30 mouse cellular contexts compared by ENCODE assay signal in the genomic region with DNA sequence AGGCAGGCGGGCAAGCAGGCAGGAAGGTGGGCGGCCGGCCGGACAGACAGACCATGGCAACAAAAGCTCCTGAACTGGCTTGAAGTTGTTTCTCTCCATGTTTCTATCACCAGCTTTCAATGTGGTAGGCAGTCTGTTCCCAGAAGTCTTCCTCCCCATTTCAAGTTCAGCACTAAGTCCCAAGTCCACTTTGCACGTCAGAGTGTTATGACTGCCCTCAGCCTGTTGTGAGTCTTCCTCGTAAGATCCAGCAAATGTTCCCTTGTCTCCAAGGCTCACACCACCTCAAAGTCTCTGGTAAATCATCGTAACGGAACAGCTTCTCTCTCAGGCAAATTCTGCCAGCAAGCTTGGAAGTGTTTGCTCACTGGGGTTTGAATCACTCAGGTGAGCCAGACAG. TPM values are rescaled to one million over a fixed set of nuclear protein-coding genes. Genes with fewer than 3 reads are reported as not detected.
DNase-seq lines count a peak whose midpoint lies in the region; ATAC-seq and TF ChIP-seq lines count a peak whose summit lies in the region.
"Had no signal": no experiment of that assay in that cellular context is flagged by ENCODE, and none has a peak within 500 bp of the region (broad histone marks: within the 10 kb centered on the region; RNA-seq: fewer than 3 reads in every experiment).

No protein-coding gene starts in this region.

- H3K27ac ChIP-seq in gastrocnemius, adult 2 months, result peak overlapping the region; percentile 96; the same call in 1 of the 2 replicates
- no peak overlapping the region for H3K27ac ChIP-seq in kidney, embryonic 15.5 days
- H3K27ac ChIP-seq in midbrain, embryonic 11.5 days (ENCODE audit: low read depth, low read length), result no peak overlapping the region
- no peak overlapping the region for H3K27ac ChIP-seq in midbrain, embryonic 13.5 days
- peak overlapping the region; percentile 7; the same call in 1 of the 2 replicates for H3K27ac ChIP-seq in limb, embryonic 10.5 days
- H3K27ac ChIP-seq: embryonic facial prominence, embryonic 13.5 days; hindbrain, embryonic 15.5 days; left cerebral cortex, adult 2 months; limb, embryonic 13.5 days; liver, embryonic 13.5 days; midbrain, embryonic 12.5 days; neural tube, embryonic 13.5 days had no signal

- H3K27me3 ChIP-seq in kidney, embryonic 15.5 days, result no peaks in the 10 kb centered on the region
- no peaks in the 10 kb centered on the region for H3K27me3 ChIP-seq in midbrain, embryonic 11.5 days (ENCODE audit: control insufficient read depth, insufficient read depth, low read length)
- H3K27me3 ChIP-seq in midbrain, embryonic 13.5 days, result no peaks in the 10 kb centered on the region
- H3K27me3 ChIP-seq in limb, embryonic 10.5 days (ENCODE audit: low read depth, poor library complexity, severe bottlenecking), result no peaks in the 10 kb centered on the region
- H3K27me3 ChIP-seq: CH12.LX; embryonic facial prominence, embryonic 13.5 days; heart, embryonic 12.5 days; hindbrain, embryonic 15.5 days; limb, embryonic 13.5 days; liver, embryonic 13.5 days; neural tube, embryonic 13.5 days; Patski had no signal

- no peak for DNase-seq in gastrocnemius, adult 2 months
- no peak for DNase-seq in gastrocnemius, postnatal 10 days
- DNase-seq in kidney, adult 9 months, result peak; percentile 62
- peak; percentile 35 for DNase-seq in midbrain, embryonic 11.5 days (ENCODE audit: low spot score, missing footprints)
- DNase-seq in limb, embryonic 10.5 days (ENCODE audit: low spot score), result no peak
- no peak for DNase-seq in frontal cortex, adult 2 months (ENCODE audit: extremely low spot score in 1 of 2, low spot score in 1 of 2)
- DNase-seq: adrenal gland, postnatal 14 days; cerebellum, adult 11 months; cerebellum, adult 9-11 months; embryo, embryonic 11 days; forebrain, postnatal 0 days; gastrocnemius, postnatal 25 days; heart, postnatal 4 days; kidney, postnatal 14 days; liver, embryonic 13.5 days; lung, adult 2 months; lung, postnatal 36 days; thymus, postnatal 14 days had no signal

- ATAC-seq in kidney, embryonic 15.5 days (replicated peaks; ENCODE audit: low FRiP score), result no peak
- ATAC-seq in midbrain, embryonic 11.5 days (ENCODE audit: low FRiP score), result no peak
- no peak for ATAC-seq in midbrain, embryonic 13.5 days
- ATAC-seq: forebrain, postnatal 0 days; inflammation-experienced regulatory T-cells, adult 6 months; Patski had no signal

- peaks cover 46% of the 10 kb centered on the region for H3K4me1 ChIP-seq in kidney, embryonic 15.5 days
- peaks cover 8% of the 10 kb centered on the region for H3K4me1 ChIP-seq in midbrain, embryonic 11.5 days (ENCODE audit: control insufficient read depth, insufficient read depth, low read length)
- H3K4me1 ChIP-seq in midbrain, embryonic 13.5 days (replicated peaks), result peaks cover 28% of the 10 kb centered on the region
- peaks cover 40% of the 10 kb centered on the region for H3K4me1 ChIP-seq in limb, embryonic 10.5 days

- peaks cover 20% of the 10 kb centered on the region for H3K36me3 ChIP-seq in kidney, embryonic 15.5 days
- no peaks in the 10 kb centered on the region for H3K36me3 ChIP-seq in midbrain, embryonic 11.5 days (ENCODE audit: control insufficient read depth, insufficient read depth, low read length)
- peaks cover 8% of the 10 kb centered on the region; the same call in 1 of the 2 replicates for H3K36me3 ChIP-seq in midbrain, embryonic 13.5 days
- H3K36me3 ChIP-seq in limb, embryonic 10.5 days, result peaks cover 12% of the 10 kb centered on the region; the same call in 1 of the 2 replicates
- H3K36me3 ChIP-seq: liver, embryonic 13.5 days had no signal

- no peak overlapping the region for H3K4me3 ChIP-seq in gastrocnemius, adult 2 months
- H3K4me3 ChIP-seq in kidney, embryonic 15.5 days (replicated peaks), result no peak overlapping the region
- H3K4me3 ChIP-seq in midbrain, embryonic 11.5 days (ENCODE audit: low read depth, low read length), result no peak overlapping the region
- H3K4me3 ChIP-seq in midbrain, embryonic 13.5 days (replicated peaks), result no peak overlapping the region
- H3K4me3 ChIP-seq in limb, embryonic 10.5 days, result no peak overlapping the region
- H3K4me3 ChIP-seq: embryonic facial prominence, embryonic 13.5 days; heart, embryonic 12.5 days; hindbrain, embryonic 15.5 days; left cerebral cortex, adult 2 months; limb, embryonic 13.5 days; liver, embryonic 13.5 days; midbrain, embryonic 12.5 days; neural tube, embryonic 13.5 days had no signal

- no peak overlapping the region for H3K4me2 ChIP-seq in kidney, embryonic 15.5 days
- H3K4me2 ChIP-seq in midbrain, embryonic 11.5 days, result no peak overlapping the region
- no peak overlapping the region for H3K4me2 ChIP-seq in midbrain, embryonic 13.5 days (replicated peaks)
- H3K4me2 ChIP-seq: embryonic facial prominence, embryonic 13.5 days; hindbrain, embryonic 15.5 days; limb, embryonic 13.5 days; liver, embryonic 13.5 days; midbrain, embryonic 12.5 days; neural tube, embryonic 13.5 days had no signal

- WGBS in kidney, embryonic 15.5 days, result 83% methylated on average over 8 of the region's 8 CpGs
- WGBS in midbrain, embryonic 11.5 days, result 88% methylated on average over 8 of the region's 8 CpGs
- WGBS in midbrain, embryonic 13.5 days, result 94% methylated on average over 8 of the region's 8 CpGs
- WGBS in limb, embryonic 10.5 days, result 91% methylated on average over 8 of the region's 8 CpGs

- no peak for TF ChIP-seq CTCF in gastrocnemius, adult 2 months (IDR thresholded peaks at IDR 0.05)

- intact Hi-C loops in gastrocnemius, adult 2 months (cut with DNase I), result no loop called here

- H3K9ac ChIP-seq in kidney, embryonic 15.5 days, result no peak overlapping the region
- H3K9ac ChIP-seq in midbrain, embryonic 11.5 days (ENCODE audit: low read length), result no peak overlapping the region
- no peak overlapping the region for H3K9ac ChIP-seq in midbrain, embryonic 13.5 days (replicated peaks)
- H3K9ac ChIP-seq: embryonic facial prominence, embryonic 13.5 days; forebrain, postnatal 0 days; hindbrain, embryonic 15.5 days; limb, embryonic 13.5 days; liver, embryonic 13.5 days; midbrain, embryonic 12.5 days; neural tube, embryonic 13.5 days had no signal

- no peaks in the 10 kb centered on the region for H3K9me3 ChIP-seq in kidney, embryonic 15.5 days (replicated peaks)
- H3K9me3 ChIP-seq in midbrain, embryonic 11.5 days (ENCODE audit: control insufficient read depth, low read length), result no peaks in the 10 kb centered on the region
- no peaks in the 10 kb centered on the region for H3K9me3 ChIP-seq in midbrain, embryonic 13.5 days
- no peaks in the 10 kb centered on the region for H3K9me3 ChIP-seq in limb, embryonic 10.5 days (replicated peaks)
- H3K9me3 ChIP-seq: embryonic facial prominence, embryonic 13.5 days; heart, embryonic 12.5 days; hindbrain, embryonic 15.5 days; limb, embryonic 13.5 days; liver, embryonic 13.5 days; midbrain, embryonic 12.5 days; neural tube, embryonic 13.5 days had no signal

RNA-seq across cellular contexts. Expression of a gene that starts 3.9 kb away (rescaled TPM):
- total RNA-seq in gastrocnemius, adult 2 months (2021), result 1 to 10 TPM; 5.5 to 9.0 TPM
- total RNA-seq in gastrocnemius, postnatal 10 days (2021), result 1 to 10 TPM; 5.9 to 6.0 TPM
- 15.9 and 18.5 TPM in 2 replicates for polyA plus RNA-seq in kidney, embryonic 15.5 days (2015; fragmentation: Nextera tagmentation; extraction: Ambion mirVana)
- polyA plus RNA-seq in midbrain, embryonic 11.5 days (2014; fragmentation: Nextera tagmentation; extraction: Ambion mirVana), result 3.9 TPM in 2 replicates
- 4.1 and 5.9 TPM in 2 replicates for polyA plus RNA-seq in midbrain, embryonic 13.5 days (2015; fragmentation: Nextera tagmentation; extraction: Ambion mirVana)
- 7.2 and 8.7 TPM in 2 replicates for polyA plus RNA-seq in limb, embryonic 10.5 days (2016; fragmentation: Nextera tagmentation; extraction: Ambion mirVana)
- polyA plus RNA-seq in frontal cortex, adult 2 months (2012; rRNA removed), result 1.7 and 2.8 TPM in 2 replicates

Comparison
In these comparisons a context has a peak if more than half of its experiments do, and no peak if none do; other contexts are left out.
1. DNase-seq: peak in kidney, adult 9 months (single experiment) and midbrain, embryonic 11.5 days (single experiment); none in gastrocnemius, adult 2 months (single experiment), gastrocnemius, postnatal 10 days (single experiment), limb, embryonic 10.5 days (single experiment) and frontal cortex, adult 2 months (0 of 2).
2. H3K27ac ChIP-seq: peak in gastrocnemius, adult 2 months (single experiment) and limb, embryonic 10.5 days (single experiment); none in kidney, embryonic 15.5 days (single experiment), midbrain, embryonic 11.5 days (single experiment) and midbrain, embryonic 13.5 days (single experiment).